Mouse (Mus musculus) midbrain, embryonic 11.5 days (tissue): ENCODE results near the gene Slco1a5. TPM values are rescaled to one million over a fixed set of nuclear protein-coding genes. Genes with fewer than 3 reads are reported as not detected.
"Not testable (repeated sequence)": the region's sequence is repeated elsewhere in the genome, so short reads cannot be mapped to it uniquely, and the experiment has no call there.

Source experiments
- ATAC-seq: fragments of 200-750 bp; cut with Nextera tagmentation; 2 replicates; pipeline ENCODE4 v1.8.0; 2017; ENCODE audit warnings: moderate TSS enrichment, moderate library complexity; ENCODE audit not compliant: low FRiP score
- DNase-seq: peaks from one replicate; pipeline ENCODE4 v3.0.0; 2015; ENCODE audit warnings: low spot score; ENCODE audit errors: missing footprints
- H3K27ac ChIP-seq: fragments of 300-500 bp; sonication (generic); 2 replicates; pipeline ENCODE4 v1.5.1; 2014; ENCODE audit warnings: low read depth, low read length
- H3K27me3 ChIP-seq: fragments of 300-500 bp; sonication (generic); 2 replicates; pipeline ENCODE4 v1.6.1; 2014; ENCODE audit warnings: mild to moderate bottlenecking, low read length, moderate library complexity, mixed read lengths; ENCODE audit not compliant: control insufficient read depth, insufficient read depth
- H3K36me3 ChIP-seq: fragments of 300-500 bp; sonication (generic); 2 replicates; pipeline ENCODE4 v1.6.1; 2014; ENCODE audit warnings: mild to moderate bottlenecking, low read length, moderate library complexity, mixed read lengths; ENCODE audit not compliant: control insufficient read depth, insufficient read depth
- H3K4me1 ChIP-seq: fragments of 300-500 bp; sonication (generic); 2 replicates; pipeline ENCODE4 v1.6.1; 2014; ENCODE audit warnings: low read length; ENCODE audit not compliant: control insufficient read depth, insufficient read depth
- H3K4me2 ChIP-seq: fragments of 300-500 bp; sonication (generic); 2 replicates; pipeline ENCODE4 v1.6.1; 2014; ENCODE audit warnings: mild to moderate bottlenecking, moderate library complexity
- H3K4me3 ChIP-seq: fragments of 300-500 bp; sonication (generic); 2 replicates; pipeline ENCODE4 v1.5.1; 2014; ENCODE audit warnings: low read depth, low read length
- H3K9ac ChIP-seq: fragments of 300-500 bp; sonication (generic); 2 replicates; pipeline ENCODE4 v1.6.1; 2014; ENCODE audit warnings: low read length
- H3K9me3 ChIP-seq: fragments of 300-500 bp; sonication (generic); 2 replicates; pipeline ENCODE4 v1.6.1; 2016; ENCODE audit warnings: low read length; ENCODE audit not compliant: control insufficient read depth
- WGBS: fragments of 180-500 bp; shearing (Covaris S2); extraction: QIAGEN DNeasy Blood & Tissue Kit; methylation state at CpG from one replicate; pipeline ENCODE4 v1.1.7; 2014; 5-methylcytosine and 5-hydroxymethylcytosine counted together
- polyA plus RNA-seq: library from polyadenylated mRNA; unstranded; fragments of >200 nt; fragmentation: Nextera tagmentation; extraction: Ambion mirVana; gene quantifications from 2 replicates; pipeline ENCODE4 v1.2.1, GENCODE M21; 2014

Gene Slco1a5
- polyA plus RNA-seq, 1 experiment from 2014 or later: 0.57 TPM

DNA sequence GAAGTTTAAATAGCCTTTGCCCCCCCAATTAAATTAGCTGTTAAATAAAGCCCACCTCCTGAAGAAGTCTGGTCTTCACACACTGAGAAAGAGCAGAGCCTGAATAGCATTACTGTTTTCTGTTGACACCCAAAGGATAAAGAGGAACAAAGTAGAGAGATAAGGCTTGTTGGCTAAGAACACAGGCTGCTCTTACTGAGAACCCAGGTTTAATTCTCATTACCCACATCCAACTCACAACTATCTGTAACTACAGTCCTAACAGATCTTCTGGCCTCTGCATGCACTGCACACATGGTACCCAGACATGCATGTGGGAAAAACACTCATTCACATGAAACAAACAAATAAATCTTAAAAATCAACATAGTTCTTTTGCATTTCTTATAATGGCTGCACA is 5.7 kb downstream of the Slco1a5 start:
- Histone ChIP-seq H3K4me2 (no peak overlapping the region), H3K36me3 (no peaks in the 10 kb centered on the region), H3K9ac (no peak overlapping the region), H3K4me3 (no peak overlapping the region), H3K4me1 (no peaks in the 10 kb centered on the region), H3K27me3 (no peaks in the 10 kb centered on the region), H3K9me3 (no peaks in the 10 kb centered on the region), H3K27ac (no peak overlapping the region)
- ATAC-seq (no peak), DNase-seq (no peak)

DNA sequence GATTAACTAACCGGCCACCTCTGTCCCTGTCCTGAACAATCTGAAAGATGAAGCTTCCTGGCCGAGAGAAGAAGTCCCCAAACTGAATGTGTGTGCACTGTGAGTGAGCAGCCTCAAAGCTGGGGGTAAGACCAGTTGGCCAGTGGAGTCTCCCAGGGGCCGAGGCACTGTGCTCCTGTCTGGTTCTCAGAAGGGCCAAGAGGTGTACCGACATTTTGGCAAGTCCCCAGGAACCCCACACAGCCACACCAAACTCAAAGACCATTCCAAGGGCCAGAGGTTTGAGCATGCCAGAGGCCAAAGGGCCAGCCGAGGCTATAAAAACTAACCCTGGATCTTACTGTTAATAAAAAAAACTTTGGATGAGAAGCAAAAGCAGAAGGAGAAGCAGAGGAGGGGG is 8.5 kb downstream of the Slco1a5 start:
- WGBS: 82% methylated on average over 5 of the region's 5 CpGs
- DNase-seq: no peak
- no peak for ATAC-seq

DNA sequence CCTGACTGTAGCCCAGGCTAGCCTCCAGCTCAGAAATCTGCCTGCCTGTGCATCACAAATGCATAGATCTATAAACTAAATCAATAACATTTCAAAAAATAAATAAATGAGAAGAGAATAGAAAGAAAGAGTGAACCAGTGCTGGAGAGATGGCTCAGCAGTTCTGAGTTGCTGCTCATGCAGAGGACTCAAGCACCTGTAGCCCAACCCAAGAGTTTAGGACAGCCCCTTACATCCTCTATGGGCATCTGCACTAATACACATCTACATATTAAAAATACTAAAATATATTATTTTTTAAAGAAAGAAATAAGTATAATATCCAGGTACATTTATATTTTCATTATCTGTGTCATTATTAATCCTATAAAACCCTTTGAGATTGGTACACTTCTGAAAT is 17.7 kb downstream of the Slco1a5 start:
- Histone ChIP-seq H3K27me3 (no peaks in the 10 kb centered on the region), H3K27ac (no peak overlapping the region), H3K4me2 (no peak overlapping the region), H3K4me3 (no peak overlapping the region), H3K9me3 (peaks cover 4% of the 10 kb centered on the region; the same call in 1 of the 2 replicates), H3K36me3 (no peaks in the 10 kb centered on the region), H3K9ac (no peak overlapping the region), H3K4me1 (no peaks in the 10 kb centered on the region)
- ATAC-seq (no peak), DNase-seq (no peak)

More for the DNA sequence above, 8.5 kb downstream of the Slco1a5 start:
- Histone ChIP-seq H3K9me3 (peaks cover 4% of the 10 kb centered on the region; the same call in 1 of the 2 replicates), H3K27ac (no peak overlapping the region), H3K9ac (no peak overlapping the region), H3K4me2 (no peak overlapping the region), H3K27me3 (no peaks in the 10 kb centered on the region), H3K36me3 (no peaks in the 10 kb centered on the region), H3K4me1 (no peaks in the 10 kb centered on the region), H3K4me3 (no peak overlapping the region)

DNA sequence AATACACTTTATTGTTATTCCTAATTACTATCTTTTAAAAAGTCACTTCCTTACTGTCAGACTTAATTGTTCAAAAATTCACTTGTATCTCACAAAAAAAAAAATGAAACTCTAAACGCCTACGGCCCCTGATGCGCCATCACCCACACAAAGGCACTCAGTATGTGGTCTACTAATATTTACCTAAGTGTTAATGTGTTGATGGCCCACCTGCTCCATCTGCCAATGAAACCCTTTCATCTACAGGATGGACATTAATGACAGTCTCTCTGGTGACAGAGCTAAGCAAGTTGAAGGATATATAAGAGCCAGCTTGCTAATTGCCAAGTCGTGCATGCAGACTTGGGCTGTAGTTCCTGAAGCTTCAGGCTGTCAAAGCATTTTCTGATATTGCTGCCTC is 24.7 kb downstream of the Slco1a5 start, which contains the start of gene Iapp:
Gene Iapp, plus strand, starts transcription at position 326 of the 400 bp plus-strand sequence.
- no peaks in the 10 kb centered on the region for H3K4me1 ChIP-seq
- no peak within 1 kb of the TSS for H3K4me3 ChIP-seq
- no peaks in the 10 kb centered on the region for H3K36me3 ChIP-seq
- ATAC-seq (peak; percentile 67), DNase-seq (no peak)
- no peak within 1 kb of the TSS for H3K9ac ChIP-seq
- WGBS: 68% methylated on average over 4 of the region's 4 CpGs
- no peaks in the 10 kb centered on the region for H3K27me3 ChIP-seq
- no peak within 1 kb of the TSS for H3K27ac ChIP-seq
- no peaks in the 10 kb centered on the region for H3K9me3 ChIP-seq
- no peak within 1 kb of the TSS for H3K4me2 ChIP-seq

DNA sequence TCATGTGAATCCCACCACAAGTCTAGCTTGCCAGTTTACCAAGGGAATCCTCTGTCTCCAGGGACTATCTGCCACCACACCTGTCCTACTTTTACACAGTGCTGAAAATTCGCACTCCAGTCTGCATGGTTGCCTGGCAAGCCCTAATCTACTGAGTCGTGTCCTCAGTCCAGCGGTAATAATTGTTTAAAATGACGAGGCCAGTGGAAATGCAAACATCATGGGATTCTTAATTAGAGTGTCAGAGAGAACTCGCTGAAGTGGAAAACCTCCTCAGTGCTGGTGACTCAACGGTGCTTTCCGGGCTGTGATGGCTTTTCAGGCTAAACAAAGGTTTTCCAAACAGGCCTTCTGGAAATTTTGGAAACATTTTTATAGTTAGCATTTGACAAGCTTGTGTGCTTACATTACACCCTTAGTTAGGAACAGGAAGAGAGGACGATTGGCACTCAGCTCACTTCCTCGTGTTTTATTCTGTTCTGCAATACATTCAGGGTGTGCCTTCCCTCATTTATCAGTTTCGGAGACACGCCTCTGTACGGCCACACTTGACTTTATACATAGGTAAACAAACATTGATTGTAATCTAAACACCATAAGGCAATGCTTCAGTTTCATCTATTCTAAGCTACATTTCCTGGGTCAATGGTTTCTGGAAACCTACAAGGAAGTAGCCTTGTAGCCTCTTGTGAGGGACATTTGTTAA is 33.2 kb downstream of the Slco1a5 start:
- no peaks in the 10 kb centered on the region for H3K27me3 ChIP-seq
- no peak overlapping the region for H3K9ac ChIP-seq
- no peak overlapping the region for H3K4me3 ChIP-seq
- no peak for ATAC-seq
- H3K4me1 ChIP-seq: no peaks in the 10 kb centered on the region
- no peak for DNase-seq
- no peak overlapping the region for H3K4me2 ChIP-seq
- no peaks in the 10 kb centered on the region for H3K36me3 ChIP-seq
- 69% methylated on average over 12 of the region's 12 CpGs for WGBS
- no peaks in the 10 kb centered on the region for H3K9me3 ChIP-seq
- H3K27ac ChIP-seq: no peak overlapping the region

DNA sequence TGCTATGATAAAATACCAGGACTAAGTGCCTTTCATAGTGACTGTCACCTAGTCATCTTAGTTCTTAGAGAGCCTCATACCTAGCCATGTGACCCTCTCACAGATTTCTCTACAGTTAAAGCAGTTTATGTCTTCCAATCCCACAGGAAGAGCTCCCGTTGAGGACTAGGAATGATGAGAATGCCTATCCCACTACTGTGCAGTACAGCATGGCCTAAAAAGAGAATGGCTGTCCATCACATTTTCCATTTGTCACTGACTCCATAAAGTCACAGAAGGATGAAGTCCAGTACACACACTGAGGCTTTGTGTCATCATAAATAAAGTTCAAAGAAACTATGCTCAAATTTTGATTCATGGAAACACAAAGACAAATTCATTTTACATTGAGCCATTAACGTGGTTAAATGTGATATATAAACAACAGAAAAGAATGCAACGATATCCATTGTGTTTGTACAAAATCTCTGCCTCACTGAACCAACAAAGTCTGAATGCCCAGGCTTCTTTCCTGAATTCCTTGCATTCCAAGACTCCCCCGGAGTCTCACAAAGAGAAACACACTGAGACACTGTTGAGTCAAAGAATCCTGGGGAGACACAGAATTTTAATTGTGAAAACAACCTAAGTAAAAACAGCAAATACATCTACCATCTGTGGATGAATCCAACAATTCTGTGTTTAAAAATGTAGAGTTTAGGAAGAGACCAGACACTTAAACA is 46.9 kb downstream of the Slco1a5 start:
- no peak overlapping the region for H3K27ac ChIP-seq
- ATAC-seq: peak; percentile 63
- 5% methylated on average over 4 of the region's 4 CpGs for WGBS

DNA sequence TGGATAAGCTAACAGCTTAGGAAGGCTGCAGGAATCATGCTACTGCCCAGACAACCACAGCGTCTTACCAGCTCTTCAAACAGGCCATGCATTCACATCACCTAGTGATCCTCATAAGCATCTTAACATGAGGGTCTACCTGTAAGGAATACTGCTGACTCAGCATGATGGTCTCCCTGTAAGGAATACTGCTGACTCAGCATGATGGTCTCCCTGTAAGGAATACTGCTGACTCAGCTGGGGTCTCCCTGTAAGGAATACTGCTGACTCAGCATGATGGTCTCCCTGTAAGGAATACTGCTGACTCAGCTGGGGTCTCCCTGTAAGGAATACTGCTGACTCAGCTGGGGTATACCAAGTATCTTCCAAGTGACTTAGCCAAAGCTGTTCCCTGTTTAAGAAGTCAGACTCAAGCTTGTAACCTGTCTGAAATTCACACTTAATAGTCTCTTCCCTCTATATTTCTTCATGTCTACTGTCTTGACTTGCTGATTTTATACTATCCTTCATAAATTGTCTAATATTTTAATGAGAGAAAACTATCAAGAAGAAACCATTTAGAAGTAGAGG is 72.0 kb downstream of the Slco1a5 start:
- H3K9ac ChIP-seq, H3K27me3 ChIP-seq, H3K4me2 ChIP-seq, H3K9me3 ChIP-seq, ATAC-seq, H3K4me1 ChIP-seq, H3K4me3 ChIP-seq, H3K27ac ChIP-seq, DNase-seq, H3K36me3 ChIP-seq: not testable (repeated sequence)
- 91% methylated on average over 1 of the region's 1 CpGs for WGBS

More for the DNA sequence above, 46.9 kb downstream of the Slco1a5 start:
- H3K4me2 ChIP-seq: no peak overlapping the region
- H3K4me3 ChIP-seq: no peak overlapping the region
- 0 out of 2 replicates have a peak, but pooled peaks cover 2% of the 10 kb centered on the region for H3K4me1 ChIP-seq
- H3K36me3 ChIP-seq: no peaks in the 10 kb centered on the region
- no peak for DNase-seq
- H3K9ac ChIP-seq: no peak overlapping the region
- no peaks in the 10 kb centered on the region for H3K9me3 ChIP-seq
- H3K27me3 ChIP-seq: no peaks in the 10 kb centered on the region

DNA sequence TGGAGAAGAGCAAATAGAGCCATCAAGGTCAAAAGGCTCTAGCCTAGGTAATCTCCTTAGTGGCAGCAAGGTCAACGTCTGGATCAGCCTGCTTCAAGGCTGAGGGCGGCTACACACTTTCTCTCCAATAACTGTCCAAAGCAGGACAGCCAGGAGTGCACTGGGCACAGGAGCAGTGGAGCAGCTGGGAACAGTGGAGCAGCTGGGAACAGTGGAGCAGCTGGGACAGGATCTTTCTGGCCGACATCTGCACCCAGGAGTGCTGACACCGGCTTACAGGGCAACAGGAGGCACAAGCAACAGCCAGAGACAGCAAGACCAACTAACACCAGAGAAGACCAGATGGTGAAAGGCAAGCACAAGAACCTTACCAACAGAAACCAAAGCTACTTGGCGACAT is 77.7 kb downstream of the Slco1a5 start:
- H3K9ac ChIP-seq: no peak overlapping the region
- H3K4me1 ChIP-seq: no peaks in the 10 kb centered on the region
- H3K27me3 ChIP-seq: no peaks in the 10 kb centered on the region
- H3K4me2 ChIP-seq: no peak overlapping the region
- ATAC-seq (no peak), DNase-seq (no peak)
- H3K9me3 ChIP-seq: no peaks in the 10 kb centered on the region
- H3K4me3 ChIP-seq: no peak overlapping the region
- WGBS: 77% methylated on average over 5 of the region's 5 CpGs
- no peak overlapping the region for H3K27ac ChIP-seq
- H3K36me3 ChIP-seq: no peaks in the 10 kb centered on the region

DNA sequence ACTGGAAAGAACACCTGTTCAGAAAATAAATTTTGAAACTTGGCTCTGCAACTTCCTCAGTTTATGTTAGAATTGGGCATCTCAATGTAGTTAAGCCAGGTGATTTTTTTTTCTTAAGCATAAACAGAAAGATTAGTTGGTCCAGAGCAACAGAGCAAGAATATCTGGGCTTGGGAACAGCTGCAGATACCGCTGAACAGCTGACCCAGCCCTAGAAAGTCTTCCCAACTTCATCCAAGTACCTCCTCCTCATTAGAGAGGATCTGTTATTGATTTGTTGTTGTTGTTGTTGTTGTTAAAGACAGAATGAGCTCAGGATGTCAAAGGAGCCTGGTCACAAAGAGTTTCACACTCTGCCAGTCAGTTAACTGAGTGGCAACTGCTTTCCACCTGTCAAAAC is 83.3 kb downstream of the Slco1a5 start:
- Histone ChIP-seq H3K9me3 (no peaks in the 10 kb centered on the region), H3K4me2 (no peak overlapping the region), H3K4me1 (no peaks in the 10 kb centered on the region), H3K4me3 (no peak overlapping the region), H3K27ac (no peak overlapping the region), H3K36me3 (no peaks in the 10 kb centered on the region), H3K27me3 (no peaks in the 10 kb centered on the region), H3K9ac (no peak overlapping the region)
- DNase-seq (no peak), ATAC-seq (no peak)
- WGBS: 85% methylated on average over 1 of the region's 1 CpGs
